Mouse (Mus musculus) left cerebral cortex, postnatal 36 days (tissue): Measurements from ENCODE around the gene Pcdh15. TPM values are rescaled to one million over a fixed set of nuclear protein-coding genes. Genes with fewer than 3 reads are reported as not detected.

ENCODE experiments used
- DNase-seq, 2 experiments: peaks; one replicate each; pipeline ENCODE4 v3.0.0; 2021 to 2022; ENCODE audit warnings: low spot score in 2 of 2, mixed read lengths in 1 of 2
- intact Hi-C: fragments of 180-260 bp; cut with DNase I; formaldehyde crosslinking; loops from one replicate; pipeline ENCODE4 v1.15.1; 2025
- total RNA-seq, 2 experiments: library from RNA; stranded (reverse); gene quantifications; 2 replicates each; pipeline ENCODE4 v1.2.3; 2021

The Pcdh15 gene
- 10 to 100 TPM; 22.4 to 33.8 TPM for total RNA-seq

DNA sequence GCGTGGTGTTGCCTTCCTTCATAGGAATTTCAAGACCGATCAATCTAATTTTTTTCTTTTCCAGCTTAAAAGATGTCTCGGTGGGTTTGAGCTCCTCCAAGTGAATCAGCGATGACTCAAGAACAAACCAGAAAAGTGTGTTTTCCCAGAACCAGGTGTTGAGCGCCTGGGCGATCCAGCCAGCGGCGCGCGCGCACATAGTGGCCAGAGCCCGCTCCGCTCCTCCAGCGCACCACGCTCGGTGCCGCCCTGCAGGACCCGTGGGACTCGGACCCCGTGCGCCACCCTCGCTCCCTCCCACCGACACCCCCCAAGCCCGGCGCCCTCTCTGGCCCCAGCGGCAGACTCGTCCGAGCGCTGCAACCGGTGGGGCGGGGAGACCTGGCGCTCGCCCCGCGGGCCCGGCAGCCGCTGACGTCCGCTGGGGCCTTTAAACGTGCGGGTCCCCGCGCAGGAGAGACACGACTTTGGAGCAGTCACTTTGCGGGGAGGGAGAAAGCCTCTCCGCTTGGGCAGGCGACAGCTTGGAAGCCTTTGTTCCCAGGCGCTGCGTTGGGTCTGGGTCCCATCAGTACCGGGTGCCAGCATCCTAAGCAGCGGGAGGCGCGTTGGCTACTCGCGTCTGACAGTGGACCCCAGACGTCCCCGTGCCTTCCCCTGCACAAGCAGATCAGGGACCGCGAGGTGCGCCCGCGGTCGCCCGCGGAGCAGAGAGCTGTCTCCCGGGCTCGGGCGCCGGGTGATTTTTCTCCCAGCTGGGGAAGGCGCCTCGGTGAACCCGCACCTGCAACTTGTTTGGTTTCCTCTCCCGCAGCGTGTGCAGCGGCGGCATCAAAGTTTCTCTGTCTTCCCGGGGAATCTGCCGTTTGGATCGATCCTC, at the start of gene Pcdh15:
Gene Pcdh15 (plus strand): TSS at position 377 of the 880 bp plus-strand sequence.
- intact Hi-C loops = loop anchor here (5.0 to 10.0 kb wide), 3 partner anchors 447 to 1617 kb away; partner anchors contain the start of gene Zwint
- DNase-seq = peak; percentile 55 to 70

- no peak for DNase-seq
- intact Hi-C loops = no loop called here
These were observed 47.1 kb upstream of the Pcdh15 start for GRCm38 (mm10) chr10:73052074-73052473.

DNA sequence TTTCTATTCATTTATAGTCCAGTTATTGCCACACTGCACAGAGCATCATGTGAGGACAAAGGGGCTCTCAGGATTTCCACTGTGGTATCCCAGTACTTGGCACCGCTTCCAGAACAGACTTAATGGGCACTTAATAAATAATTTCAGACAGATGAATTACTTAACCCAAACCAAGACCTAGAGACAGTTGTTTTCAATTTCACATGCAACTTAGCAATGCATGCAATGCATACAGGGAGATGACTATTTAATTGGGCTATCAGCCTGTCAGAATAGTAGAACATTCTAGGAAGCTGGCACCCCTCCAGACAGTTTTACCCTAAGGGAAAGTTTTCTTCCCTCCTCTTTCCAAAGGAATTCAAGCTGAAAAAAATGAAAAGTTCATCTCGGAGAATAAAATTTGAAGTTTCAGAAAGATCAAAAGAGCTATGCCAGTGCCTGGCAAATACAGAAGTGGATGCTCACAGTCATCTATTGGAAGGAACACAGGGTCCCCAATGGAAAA, 39.4 kb upstream of the Pcdh15 start:
- intact Hi-C loops = no loop called here
- no peak for DNase-seq

- no peak for DNase-seq
- intact Hi-C loops = no loop called here
These were observed 12.4 kb upstream of the Pcdh15 start for GRCm38 (mm10) chr10:73086703-73087102.

DNA sequence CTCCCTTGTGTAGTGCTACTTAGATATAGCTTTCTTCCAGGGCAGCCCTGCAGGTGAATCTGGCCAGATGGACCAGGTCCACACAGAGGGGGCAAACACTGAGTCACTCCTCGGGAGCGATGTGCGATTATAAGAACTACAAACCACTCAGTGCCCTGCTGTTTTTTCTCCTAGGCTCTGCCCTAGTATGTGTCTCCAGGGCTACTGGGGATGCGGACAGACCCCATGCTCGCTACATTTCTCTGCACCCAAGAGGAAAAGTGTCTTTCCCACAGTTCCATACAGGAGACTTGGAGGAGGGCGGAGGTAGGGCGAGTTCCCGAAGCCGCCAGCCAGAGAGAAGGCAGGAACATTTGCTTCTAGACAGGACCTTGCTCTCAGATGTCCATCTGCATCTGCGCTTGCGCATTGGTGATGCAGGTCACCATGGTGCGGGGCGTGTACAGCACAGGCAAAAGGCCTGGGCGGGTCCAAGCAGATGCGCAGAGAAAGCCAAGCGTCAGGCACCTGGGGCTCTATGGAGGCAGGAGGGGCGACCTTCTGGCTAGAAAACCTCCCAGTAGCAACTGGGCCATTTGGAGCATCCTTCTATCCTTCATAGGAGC, 2.5 kb upstream of the Pcdh15 start:
- intact Hi-C loops = loop anchor here (5.0 to 10.0 kb wide), 3 partner anchors 444 to 1614 kb away; partner anchors contain the start of gene Zwint
- DNase-seq = peak; percentile 75 to 81

GRCm38 (mm10) chr10:73097176-73097575, 2.0 kb upstream of the Pcdh15 start:
- intact Hi-C loops = loop anchor here (5.0 to 10.0 kb wide), 3 partner anchors 445 to 1615 kb away; partner anchors contain the start of gene Zwint

GRCm38 (mm10) chr10:73097979-73098378, 1.2 kb upstream of the Pcdh15 start:
- peak; percentile 85 to 86 for DNase-seq
- intact Hi-C loops = loop anchor here (5.0 to 10.0 kb wide), 3 partner anchors 446 to 1616 kb away; partner anchors contain the start of gene Zwint

More at GRCm38 (mm10) chr10:73097176-73097575, 2.0 kb upstream of the Pcdh15 start:
- DNase-seq = peak; percentile 35 to 59

GRCm38 (mm10) chr10:73099846-73100241, 702 bp downstream of the Pcdh15 start:
- peak; percentile 50 to 63 for DNase-seq

DNA sequence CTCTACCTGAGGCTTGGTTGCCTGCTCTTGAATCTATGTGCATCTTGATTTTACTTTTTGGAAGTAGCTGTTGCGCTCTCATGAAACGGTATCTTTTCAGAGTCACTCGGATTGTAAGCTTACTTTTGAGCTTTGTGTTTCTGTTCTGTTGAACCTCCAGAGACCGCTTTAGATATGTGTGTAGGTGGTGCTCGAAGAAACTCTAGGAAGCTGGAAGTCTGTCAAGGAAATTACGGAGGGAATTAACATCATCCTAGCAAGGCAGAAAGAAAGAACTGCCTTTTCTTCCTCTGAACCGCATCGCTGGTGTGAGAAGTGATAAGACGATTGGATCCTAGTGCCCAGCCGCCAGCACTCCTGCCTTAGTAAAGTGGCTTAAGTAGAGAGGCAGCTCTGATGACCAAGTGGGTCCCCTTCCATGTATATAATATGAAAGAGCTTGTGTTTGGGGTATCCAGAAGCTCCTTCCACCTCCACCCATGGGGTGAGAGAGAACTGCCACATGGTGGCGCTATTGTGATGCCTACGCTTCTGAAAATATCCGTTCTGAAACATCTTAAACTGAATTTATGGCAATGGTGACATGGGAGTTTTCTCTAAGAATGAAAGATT, 4.3 kb downstream of the Pcdh15 start:
- intact Hi-C loops = loop anchor here (5.0 to 10.0 kb wide), 3 partner anchors 1099 to 1741 kb away; no protein-coding TSS in a partner anchor
- DNase-seq = peak; percentile 51 to 64

More at GRCm38 (mm10) chr10:73099846-73100241, 702 bp downstream of the Pcdh15 start:
- intact Hi-C loops = loop anchor here (5.0 to 10.0 kb wide), 6 partner anchors 448 to 1745 kb away; partner anchors contain the start of gene Zwint

DNA sequence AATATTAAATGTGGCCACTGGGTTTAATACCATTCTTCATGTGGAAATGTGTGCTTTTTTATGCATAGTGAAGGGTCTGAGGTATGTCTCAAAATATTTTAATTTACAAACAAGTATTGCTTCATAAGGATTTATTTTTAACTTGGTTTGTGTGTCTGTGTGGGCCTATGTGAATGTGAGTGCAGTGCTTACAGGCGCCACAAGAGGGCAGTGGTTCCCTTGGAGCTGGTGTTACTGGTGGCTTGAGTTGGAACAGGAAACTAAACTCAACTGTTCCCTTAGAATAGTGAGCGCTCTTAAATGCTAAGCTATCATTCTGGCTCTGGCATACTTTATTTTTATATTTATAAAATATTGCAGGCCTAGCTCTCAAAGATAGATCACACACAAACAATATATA, 6.8 kb downstream of the Pcdh15 start:
- DNase-seq = peak in 1 of 2 experiments; percentile 25
- intact Hi-C loops = loop anchor here (10.0 kb wide), 1 partner anchor 1739 kb away; no protein-coding TSS in a partner anchor

DNA sequence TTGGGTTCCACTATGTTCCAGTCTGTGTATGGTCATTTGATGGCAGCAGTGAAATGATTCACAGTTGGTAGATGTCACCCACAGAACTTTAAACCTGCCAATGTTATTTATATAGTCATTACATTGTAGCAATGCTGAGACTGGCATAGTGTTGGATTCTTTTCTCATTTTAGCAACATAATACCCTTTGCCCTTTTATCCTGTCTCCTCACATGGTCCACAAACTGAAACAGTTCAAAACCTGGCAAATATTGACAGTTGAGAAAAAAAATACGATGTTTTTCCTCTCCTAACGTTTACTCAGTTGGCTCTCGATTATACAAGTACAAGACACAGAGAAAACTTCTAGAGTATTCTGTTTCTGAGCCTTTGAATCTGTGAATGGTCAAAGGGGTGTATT, 38.8 kb downstream of the Pcdh15 start:
- intact Hi-C loops = no loop called here
- DNase-seq = no peak

GRCm38 (mm10) chr10:73147543-73147942, 48.4 kb downstream of the Pcdh15 start:
- intact Hi-C loops = no loop called here
- no peak for DNase-seq

- no peak for DNase-seq
- intact Hi-C loops = no loop called here
These were observed 48.8 kb downstream of the Pcdh15 start for GRCm38 (mm10) chr10:73147978-73148377.

DNA sequence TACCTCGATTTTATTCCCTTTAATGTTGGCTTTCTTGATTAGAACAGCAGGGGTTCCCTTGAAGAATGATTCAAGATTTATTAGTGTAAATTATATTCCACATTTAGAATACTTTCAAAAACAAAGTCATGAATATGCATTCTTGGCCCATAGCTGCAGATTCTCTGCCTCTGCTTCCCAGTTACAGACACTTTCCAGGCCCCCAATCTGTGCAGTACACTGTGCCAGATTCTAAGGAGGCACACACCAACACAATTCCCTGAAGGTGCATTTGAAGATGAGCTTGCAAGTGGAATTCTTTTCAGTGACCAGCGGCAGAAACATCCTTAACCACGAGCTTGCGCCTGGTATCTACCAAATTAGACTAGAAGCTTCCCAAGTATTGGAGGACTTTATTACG, 55.4 kb downstream of the Pcdh15 start:
- peak; percentile 33 to 40 for DNase-seq
- intact Hi-C loops = no loop called here

- no peak for DNase-seq
These were observed 62.6 kb downstream of the Pcdh15 start for GRCm38 (mm10) chr10:73161757-73162156.

GRCm38 (mm10) chr10:73216001-73216400, 116.9 kb downstream of the Pcdh15 start:
- intact Hi-C loops = no loop called here
- no peak for DNase-seq

More at GRCm38 (mm10) chr10:73161757-73162156, 62.6 kb downstream of the Pcdh15 start:
- intact Hi-C loops = no loop called here

DNA sequence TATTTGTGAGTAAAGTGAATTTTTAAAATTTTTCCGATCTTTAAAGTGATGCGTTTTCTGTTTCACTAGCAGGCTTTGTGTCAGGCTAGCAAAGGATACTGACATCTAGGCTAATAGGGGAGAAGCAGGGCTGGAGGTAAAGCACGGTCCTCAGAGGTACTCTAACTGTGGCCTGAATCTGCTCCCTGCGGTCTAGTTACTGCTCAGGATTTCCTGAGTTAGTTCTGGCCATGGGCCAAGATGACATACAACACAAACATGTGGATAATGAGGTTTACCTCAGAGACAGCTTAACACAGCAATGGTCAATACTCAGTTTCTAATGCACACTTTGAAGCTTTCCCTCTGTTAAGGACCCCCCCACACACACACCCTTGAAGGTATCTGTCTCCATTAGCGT, 143.2 kb downstream of the Pcdh15 start:
- no peak for DNase-seq
- intact Hi-C loops = no loop called here

DNA sequence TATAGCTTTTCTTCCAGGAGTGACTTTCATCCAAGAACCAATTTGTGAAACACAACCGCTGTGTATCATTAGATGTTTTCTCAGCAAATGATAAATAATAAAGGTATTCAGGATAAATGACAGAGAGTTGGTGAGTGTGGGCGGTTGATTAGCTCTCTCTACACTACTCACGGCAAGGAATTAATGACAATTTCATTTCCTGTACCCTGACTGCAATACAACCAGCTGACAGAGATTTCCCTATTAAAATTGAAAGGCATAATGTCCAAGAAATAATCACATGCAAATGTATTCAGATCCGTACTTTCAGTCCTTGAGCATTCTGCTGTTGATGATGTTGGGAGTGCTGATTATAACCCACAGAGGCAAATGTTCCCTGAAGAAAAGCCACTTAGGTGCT, 181.3 kb downstream of the Pcdh15 start:
- no peak for DNase-seq
- intact Hi-C loops = no loop called here

DNA sequence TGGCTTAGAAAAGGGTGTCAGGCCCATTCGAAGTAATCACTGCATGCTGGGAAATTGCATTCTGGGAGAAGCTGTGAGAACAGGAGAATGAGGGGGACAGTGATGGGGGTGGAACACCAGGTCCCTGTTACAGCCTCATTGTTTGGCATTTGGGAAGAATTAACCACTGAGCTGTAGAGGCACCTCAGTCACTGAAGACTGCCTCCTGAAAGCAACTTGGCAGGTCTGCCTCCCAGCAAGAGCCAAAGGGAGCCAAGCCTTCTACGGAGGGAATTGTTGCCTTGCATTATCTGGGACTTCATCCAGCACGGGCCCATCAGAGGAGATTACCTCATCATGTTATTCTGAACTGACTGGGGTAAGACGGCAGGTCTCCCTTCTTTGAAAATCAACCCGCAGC, 197.3 kb downstream of the Pcdh15 start:
- intact Hi-C loops = no loop called here
- DNase-seq = peak in 1 of 2 experiments; percentile 17

DNA sequence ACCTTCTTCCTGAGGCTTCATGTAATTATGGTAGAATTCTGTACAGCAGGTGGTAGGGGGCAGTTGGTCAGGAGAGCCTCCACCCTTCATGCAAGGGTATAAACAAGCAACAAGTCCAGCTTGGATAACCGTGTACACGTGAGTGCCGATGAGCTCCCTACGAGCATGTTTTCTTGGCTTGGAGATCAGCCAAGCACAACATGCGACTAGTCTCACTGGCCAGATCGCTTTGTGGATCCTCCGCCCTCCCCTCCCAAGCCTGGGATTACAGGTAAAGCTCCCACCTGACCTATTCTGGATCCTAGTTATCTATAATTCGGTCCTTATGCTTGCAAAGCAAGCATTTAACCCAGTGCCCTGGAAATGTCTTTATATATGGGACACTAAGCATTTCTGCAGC, 202.8 kb downstream of the Pcdh15 start:
- intact Hi-C loops = no loop called here
- no peak for DNase-seq
